In genomic region chr6:143903981-143904692, GRCm38 (mm10) we compare ENCODE assay signal across 16 mouse cellular contexts.
DNase-seq lines count a peak whose midpoint lies in the region; ATAC-seq and TF ChIP-seq lines count a peak whose summit lies in the region.
"Had no signal": no experiment of that assay in that cellular context is flagged by ENCODE, and none has a peak within 500 bp of the region (broad histone marks: within the 10 kb centered on the region; RNA-seq: fewer than 3 reads in every experiment).

No protein-coding gene starts in this region.

- 32% methylated on average over 10 of the region's 10 CpGs for WGBS in forebrain, embryonic 15.5 days
- WGBS in hindbrain, postnatal 0 days, result 22% methylated on average over 10 of the region's 10 CpGs
- WGBS in neural tube, embryonic 14.5 days, result 38% methylated on average over 10 of the region's 10 CpGs
- 86% methylated on average over 10 of the region's 10 CpGs for WGBS in liver, embryonic 11.5 days

- peak overlapping the region; percentile 62 for H3K27ac ChIP-seq in forebrain, embryonic 15.5 days (replicated peaks)
- H3K27ac ChIP-seq in hindbrain, postnatal 0 days, result no peak overlapping the region
- no peak overlapping the region for H3K27ac ChIP-seq in neural tube, embryonic 14.5 days (ENCODE audit: low read depth, low read length)
- no peak overlapping the region for H3K27ac ChIP-seq in liver, embryonic 11.5 days (ENCODE audit: low read depth, low read length)
- H3K27ac ChIP-seq: embryonic facial prominence, embryonic 12.5 days; lung, embryonic 15.5 days had no signal

- no peaks in the 10 kb centered on the region for H3K36me3 ChIP-seq in forebrain, embryonic 15.5 days
- H3K36me3 ChIP-seq in hindbrain, postnatal 0 days (ENCODE audit: insufficient read depth, low read length), result no peaks in the 10 kb centered on the region
- H3K36me3 ChIP-seq in neural tube, embryonic 14.5 days (ENCODE audit: control insufficient read depth, insufficient read depth, low read length), result no peaks in the 10 kb centered on the region
- no peaks in the 10 kb centered on the region for H3K36me3 ChIP-seq in liver, embryonic 11.5 days (ENCODE audit: control insufficient read depth, insufficient read depth, low read length)
- H3K36me3 ChIP-seq: embryonic facial prominence, embryonic 12.5 days; heart, embryonic 12.5 days; lung, embryonic 15.5 days had no signal

- no peak overlapping the region for H3K4me3 ChIP-seq in forebrain, embryonic 15.5 days
- H3K4me3 ChIP-seq in hindbrain, postnatal 0 days (ENCODE audit: low read length), result no peak overlapping the region
- no peak overlapping the region for H3K4me3 ChIP-seq in neural tube, embryonic 14.5 days (ENCODE audit: low read depth, low read length)
- H3K4me3 ChIP-seq in liver, embryonic 11.5 days (ENCODE audit: low read depth, low read length), result no peak overlapping the region
- H3K4me3 ChIP-seq: embryonic facial prominence, embryonic 12.5 days; heart, embryonic 12.5 days; lung, embryonic 15.5 days had no signal

- H3K9me3 ChIP-seq in forebrain, embryonic 15.5 days, result no peaks in the 10 kb centered on the region
- H3K9me3 ChIP-seq in hindbrain, postnatal 0 days (ENCODE audit: low read length), result no peaks in the 10 kb centered on the region
- H3K9me3 ChIP-seq in neural tube, embryonic 14.5 days (ENCODE audit: control insufficient read depth, low read length), result no peaks in the 10 kb centered on the region
- H3K9me3 ChIP-seq in liver, embryonic 11.5 days (ENCODE audit: control insufficient read depth, low read length), result no peaks in the 10 kb centered on the region
- H3K9me3 ChIP-seq: embryonic facial prominence, embryonic 12.5 days; heart, embryonic 12.5 days; lung, embryonic 15.5 days had no signal

- no peak for TF ChIP-seq CTCF in hindbrain, postnatal 0 days (IDR thresholded peaks at IDR 0.05; ENCODE audit: low read depth)

- no peak overlapping the region for H3K9ac ChIP-seq in forebrain, embryonic 15.5 days (replicated peaks)
- H3K9ac ChIP-seq in hindbrain, postnatal 0 days (replicated peaks; ENCODE audit: low read length), result no peak overlapping the region
- no peak overlapping the region for H3K9ac ChIP-seq in neural tube, embryonic 14.5 days (replicated peaks; ENCODE audit: low read depth, low read length)
- H3K9ac ChIP-seq in liver, embryonic 11.5 days (ENCODE audit: low read depth, low read length), result no peak overlapping the region
- H3K9ac ChIP-seq: embryonic facial prominence, embryonic 12.5 days; heart, embryonic 12.5 days; lung, embryonic 15.5 days had no signal

- peaks cover 25% of the 10 kb centered on the region for H3K4me1 ChIP-seq in forebrain, embryonic 15.5 days
- H3K4me1 ChIP-seq in hindbrain, postnatal 0 days (ENCODE audit: insufficient read depth, low read length), result no peaks in the 10 kb centered on the region
- 0 out of 2 replicates have a peak, but pooled peaks cover 4% of the 10 kb centered on the region for H3K4me1 ChIP-seq in neural tube, embryonic 14.5 days (ENCODE audit: control insufficient read depth, insufficient read depth, low read length)
- H3K4me1 ChIP-seq in liver, embryonic 11.5 days (replicated peaks; ENCODE audit: control insufficient read depth, insufficient read depth, low read length), result no peaks in the 10 kb centered on the region
- H3K4me1 ChIP-seq: embryonic facial prominence, embryonic 12.5 days; heart, embryonic 12.5 days; lung, embryonic 15.5 days had no signal

- peak; percentile 44 for DNase-seq in embryo, embryonic 10.5 days (ENCODE audit: low spot score)
- DNase-seq in embryo, embryonic 11 days, result no peak
- DNase-seq in hindbrain, postnatal 0 days (ENCODE audit: low spot score), result peak; percentile 50
- DNase-seq in right cerebral cortex, postnatal 14 days, result no peak
- no peak for DNase-seq in testis, postnatal 14 days (ENCODE audit: low spot score)
- no peak for DNase-seq in liver, embryonic 11.5 days (ENCODE audit: low spot score)
- DNase-seq: adrenal gland, adult 8-10 months; cerebellum, adult 9-10 months; kidney, adult 8-10 months; liver; right cerebral cortex, postnatal 25 days had no signal

- no peaks in the 10 kb centered on the region for H3K27me3 ChIP-seq in forebrain, embryonic 15.5 days
- H3K27me3 ChIP-seq in hindbrain, postnatal 0 days (ENCODE audit: insufficient read depth, low read length), result no peaks in the 10 kb centered on the region
- H3K27me3 ChIP-seq in neural tube, embryonic 14.5 days (ENCODE audit: control insufficient read depth, insufficient read depth, low read length), result no peaks in the 10 kb centered on the region
- H3K27me3 ChIP-seq in liver, embryonic 11.5 days (replicated peaks; ENCODE audit: control insufficient read depth, insufficient read depth, low read length), result no peaks in the 10 kb centered on the region
- H3K27me3 ChIP-seq: embryonic facial prominence, embryonic 12.5 days; heart, embryonic 12.5 days; lung, embryonic 15.5 days had no signal

- H3K4me2 ChIP-seq in forebrain, embryonic 15.5 days (replicated peaks), result no peak overlapping the region
- no peak overlapping the region for H3K4me2 ChIP-seq in hindbrain, postnatal 0 days (ENCODE audit: low read depth, low read length)
- no peak overlapping the region for H3K4me2 ChIP-seq in neural tube, embryonic 14.5 days (ENCODE audit: low read depth, low read length)
- no peak overlapping the region for H3K4me2 ChIP-seq in liver, embryonic 11.5 days
- H3K4me2 ChIP-seq: embryonic facial prominence, embryonic 12.5 days; heart, embryonic 12.5 days; lung, embryonic 15.5 days had no signal

- peak; percentile 74 for ATAC-seq in forebrain, embryonic 15.5 days (replicated peaks)
- ATAC-seq in hindbrain, postnatal 0 days, result peak; percentile 53; the same call in 1 of the 2 replicates
- peak; percentile 49; the same call in 1 of the 2 replicates for ATAC-seq in neural tube, embryonic 14.5 days (ENCODE audit: low read depth)
- no peak for ATAC-seq in liver, embryonic 11.5 days (replicated peaks; ENCODE audit: low FRiP score)

Comparison
In these comparisons a context has a peak if more than half of its experiments do, and no peak if none do; other contexts are left out.
1. DNase-seq: peak in embryo, embryonic 10.5 days (single experiment) and hindbrain, postnatal 0 days (single experiment); none in embryo, embryonic 11 days (single experiment), right cerebral cortex, postnatal 14 days (single experiment), testis, postnatal 14 days (single experiment) and liver, embryonic 11.5 days (single experiment).